Mouse (Mus musculus) CD8-positive naive resting alpha-beta T cell, adult 2 months (primary cell): Measurements from ENCODE around the gene Hils1.
A peak's percentile ranks its signal among the peaks of the same experiment; 100 is the strongest.
"Not testable (repeated sequence)": the region's sequence is repeated elsewhere in the genome, so short reads cannot be mapped to it uniquely, and the experiment has no call there.

Experiments used
- DNase-seq, 2 experiments: peaks; one replicate each; pipeline ENCODE4 v3.0.0; 2022; ENCODE audit warnings: low read depth in 2 of 2, low spot score in 2 of 2

The Hils1 gene

DNA sequence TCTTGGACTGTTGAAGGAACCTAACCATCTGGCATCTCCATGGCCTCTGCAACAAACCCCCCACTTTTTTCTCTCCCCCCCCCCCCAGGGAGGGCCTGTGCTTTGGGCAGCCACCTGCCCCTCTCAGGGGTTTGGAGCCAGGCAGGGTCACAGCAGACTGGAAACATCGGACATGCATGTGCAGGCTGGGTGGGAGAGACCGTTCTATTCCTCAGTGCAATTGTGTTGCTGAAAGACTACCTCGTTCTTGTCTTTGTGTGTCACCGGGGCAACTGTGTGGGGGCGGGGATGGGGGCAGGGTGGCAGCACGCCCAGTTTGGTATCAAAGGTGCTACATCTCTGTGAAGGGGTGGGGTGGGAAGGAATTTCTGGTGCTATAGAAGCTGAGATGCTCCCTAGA lies 15.2 kb upstream of the Hils1 start:
- DNase-seq: no peak

DNA sequence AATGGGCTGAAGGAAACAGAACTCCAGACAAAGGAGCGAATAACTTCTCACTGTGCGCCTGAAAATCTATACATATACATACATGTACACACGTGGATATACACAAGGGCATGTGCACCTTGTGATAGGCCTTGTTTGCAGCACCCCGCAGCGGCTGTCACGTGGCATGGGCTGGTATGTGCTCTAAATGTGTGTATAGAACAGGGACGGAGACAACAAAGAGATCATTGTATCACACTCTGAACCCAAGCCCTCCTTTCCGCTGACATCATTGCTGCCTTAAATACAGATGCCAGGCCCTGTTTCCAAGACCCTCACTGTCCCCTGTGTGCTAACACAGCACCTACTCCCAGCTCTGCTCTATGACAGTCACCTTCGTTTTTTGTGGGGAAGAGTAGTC lies 12.3 kb upstream of the Hils1 start:
- no peak for DNase-seq

DNA sequence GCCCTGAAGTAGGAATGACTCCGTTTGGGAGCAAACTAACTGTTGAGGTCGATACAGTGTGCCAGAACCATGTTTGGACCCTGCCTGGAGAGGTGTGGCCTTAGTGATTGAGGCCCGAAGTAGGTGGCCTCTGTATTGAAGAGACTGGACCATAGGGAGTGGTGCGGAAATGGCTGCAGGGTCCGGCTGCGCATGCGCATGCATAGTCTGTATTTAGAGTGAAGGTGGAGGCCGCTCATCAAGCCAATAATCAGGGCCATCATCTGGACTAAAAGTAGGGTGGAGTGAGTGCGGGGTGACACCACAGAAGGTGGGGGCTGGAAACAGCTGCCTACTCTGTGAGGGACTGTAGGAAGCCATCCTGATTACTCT lies 9.7 kb upstream of the Hils1 start:
- no peak for DNase-seq

DNA sequence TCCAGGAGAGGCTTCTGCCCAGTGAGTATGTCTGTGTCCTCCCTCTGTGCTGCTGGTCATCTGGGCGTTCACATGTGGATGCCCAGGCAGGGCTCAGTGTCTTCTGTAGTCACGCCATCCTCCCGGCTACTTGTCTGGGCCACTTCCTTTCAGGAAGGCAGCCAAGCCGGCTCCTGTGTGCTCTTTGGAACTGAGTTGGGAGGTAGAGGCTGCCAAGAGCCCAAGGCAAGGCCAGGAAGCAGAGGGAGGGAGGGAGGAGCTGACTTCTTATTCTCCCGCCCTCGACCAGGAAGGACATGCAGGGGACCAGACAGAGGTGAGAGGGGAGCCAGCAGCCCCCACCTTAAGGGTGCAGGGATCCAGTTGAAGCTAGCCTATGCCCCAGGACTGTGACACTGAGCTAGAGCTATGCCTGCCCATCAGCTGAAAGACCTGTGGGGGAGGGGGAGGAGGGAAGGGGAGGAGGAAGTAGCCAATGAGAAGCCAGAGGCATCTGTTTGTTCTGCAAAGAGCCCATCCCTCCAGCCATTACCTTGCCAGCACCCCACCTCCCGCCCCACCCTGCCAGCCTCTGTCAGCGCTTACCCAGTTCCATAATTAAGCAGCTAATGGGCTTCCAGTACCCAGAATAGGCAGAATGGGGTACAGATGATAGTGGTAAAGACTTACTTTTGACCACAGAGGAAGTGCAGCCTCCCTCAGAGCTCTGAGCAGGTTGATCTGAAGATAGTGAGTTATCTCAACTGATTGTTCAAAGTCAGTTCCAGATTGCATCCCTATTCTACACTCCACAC lies 9.1 kb upstream of the Hils1 start:
- no peak for DNase-seq

DNA sequence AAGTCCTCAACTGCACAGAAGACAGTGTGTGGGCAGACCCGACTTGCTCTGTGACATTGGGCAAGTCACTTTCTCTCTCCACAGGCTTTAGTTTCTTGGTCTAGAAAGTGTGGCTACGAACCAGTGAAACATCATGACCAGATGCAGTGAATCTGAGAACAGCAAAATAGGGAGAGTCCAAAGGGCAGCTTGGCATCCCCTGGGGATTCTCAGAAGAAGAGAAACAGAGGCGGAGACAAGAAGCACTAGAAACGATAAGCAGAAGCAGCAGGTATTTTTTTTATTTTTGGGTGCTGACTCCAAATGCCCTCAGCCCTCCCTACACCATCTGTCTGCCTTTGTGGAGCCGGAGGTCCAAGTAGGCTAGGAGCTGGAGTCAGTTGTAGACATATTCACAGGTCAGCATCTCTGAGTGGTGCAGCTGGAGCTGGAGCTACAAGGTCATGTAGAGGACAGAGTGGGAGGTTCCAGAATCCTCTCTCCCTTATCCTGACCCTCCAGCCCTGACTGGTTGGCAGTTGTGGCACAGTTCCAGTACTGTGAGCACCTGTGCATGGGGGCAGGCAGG lies 4.8 kb upstream of the Hils1 start:
- no peak for DNase-seq

DNA sequence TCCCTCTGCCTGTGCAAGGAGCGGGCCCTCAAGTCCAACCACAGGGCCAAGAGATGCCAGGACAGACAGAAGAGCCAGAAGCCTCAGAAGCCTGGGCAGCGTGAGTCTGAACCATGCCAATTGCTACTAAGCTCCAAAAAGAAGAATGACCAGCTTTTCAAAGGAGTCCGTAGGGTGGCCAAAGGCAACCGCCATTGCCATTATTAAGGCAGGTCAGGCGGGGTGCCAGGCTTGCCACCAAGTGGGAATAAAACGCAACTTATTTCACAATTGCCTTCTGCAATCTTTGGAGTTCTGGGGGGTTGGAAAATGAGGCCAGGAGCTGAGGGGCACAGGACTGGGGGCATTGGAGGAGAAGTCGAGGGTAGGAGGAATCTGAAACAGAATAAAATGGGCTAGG lies 794 bp downstream of the Hils1 start:
- no peak for DNase-seq

DNA sequence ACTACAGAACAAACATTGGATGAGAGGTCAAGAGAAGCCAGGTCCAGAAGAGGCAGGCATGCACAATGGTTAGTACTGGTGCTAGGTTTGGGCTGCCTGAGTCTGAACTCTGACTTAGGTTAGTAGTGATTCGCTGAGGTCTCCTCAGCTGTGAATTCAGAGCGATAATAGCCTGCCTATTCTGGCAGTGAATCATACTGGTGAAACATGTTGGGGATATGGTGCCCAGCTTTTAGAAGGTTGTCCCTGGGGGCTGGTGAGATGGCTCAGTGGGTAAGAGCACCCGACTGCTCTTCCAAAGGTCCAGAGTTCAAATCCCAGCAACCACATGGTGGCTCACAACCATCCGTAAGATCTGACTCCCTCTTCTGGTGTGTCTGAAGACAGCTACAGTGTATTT lies 2.3 kb downstream of the Hils1 start:
- not testable (repeated sequence) for DNase-seq

DNA sequence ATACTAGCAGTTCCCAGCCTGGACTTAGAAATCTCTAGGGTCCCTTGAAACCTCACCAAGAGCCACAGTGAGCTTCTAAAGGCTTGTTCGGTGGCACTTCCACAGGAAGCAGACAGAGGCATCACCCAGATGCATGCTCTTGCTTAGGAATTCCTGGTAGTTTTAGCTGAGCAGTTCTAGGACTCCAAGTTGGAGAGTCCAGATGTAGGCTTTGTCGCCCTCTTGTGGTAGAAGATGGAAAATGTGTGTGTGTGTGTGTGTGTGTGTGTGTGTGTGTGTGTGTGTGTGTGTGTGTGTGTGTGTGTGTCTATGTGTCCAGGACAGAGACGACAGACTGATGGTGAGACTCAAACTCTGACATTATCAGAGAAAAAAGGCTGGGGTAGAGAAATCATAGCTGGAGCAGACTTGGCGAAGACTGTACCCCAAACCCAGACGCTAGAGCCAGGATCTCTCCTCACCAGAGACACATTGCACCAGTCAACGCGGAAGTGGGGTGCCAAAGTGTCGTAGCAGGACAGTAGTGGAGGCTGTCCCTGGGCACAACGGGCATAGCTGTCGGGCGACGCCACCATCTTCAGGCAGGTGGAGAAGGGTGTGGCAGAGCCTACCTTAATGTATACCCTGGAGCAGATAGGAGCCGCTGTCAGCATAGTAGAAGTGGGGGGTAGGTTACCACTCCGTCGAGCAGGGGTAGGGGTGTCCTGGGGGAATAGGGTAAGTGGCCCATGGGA lies 3.0 kb downstream of the Hils1 start:
- DNase-seq: peak; percentile 59 to 60

DNA sequence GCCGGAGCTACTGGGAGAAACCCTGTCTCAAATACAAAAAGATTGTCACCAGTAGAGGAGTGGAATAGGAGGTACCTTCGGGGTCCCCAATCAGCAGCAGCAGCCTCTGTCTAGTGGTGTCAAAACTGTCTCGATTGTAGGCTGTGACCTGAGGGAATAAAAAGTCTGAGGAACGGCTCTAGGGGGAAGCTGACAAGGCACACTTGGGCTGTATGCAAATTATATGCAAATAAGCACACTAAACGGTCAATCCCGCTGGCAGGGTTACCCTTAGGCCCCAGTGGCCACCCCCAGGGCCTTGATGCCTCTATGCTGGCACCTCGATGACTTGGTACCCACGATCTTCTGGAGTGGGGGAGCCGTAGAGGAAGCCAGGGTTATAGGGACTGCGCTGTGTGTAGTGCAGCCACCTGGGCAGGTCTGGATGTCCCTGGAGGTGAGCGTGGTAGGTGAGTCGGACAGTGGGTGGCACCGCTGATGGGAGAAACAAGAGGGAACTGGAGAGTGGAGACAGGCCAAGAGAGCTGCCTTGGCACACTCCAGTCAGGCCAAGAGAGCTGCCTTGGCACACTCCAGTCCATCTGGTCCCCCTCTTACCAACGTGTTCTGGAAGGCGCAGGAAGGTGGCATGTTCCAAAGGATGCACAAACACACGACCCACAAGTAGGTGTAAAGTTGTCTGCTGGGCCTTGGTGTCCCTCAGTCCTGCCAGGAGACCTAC lies 4.7 kb downstream of the Hils1 start:
- DNase-seq: no peak

DNA sequence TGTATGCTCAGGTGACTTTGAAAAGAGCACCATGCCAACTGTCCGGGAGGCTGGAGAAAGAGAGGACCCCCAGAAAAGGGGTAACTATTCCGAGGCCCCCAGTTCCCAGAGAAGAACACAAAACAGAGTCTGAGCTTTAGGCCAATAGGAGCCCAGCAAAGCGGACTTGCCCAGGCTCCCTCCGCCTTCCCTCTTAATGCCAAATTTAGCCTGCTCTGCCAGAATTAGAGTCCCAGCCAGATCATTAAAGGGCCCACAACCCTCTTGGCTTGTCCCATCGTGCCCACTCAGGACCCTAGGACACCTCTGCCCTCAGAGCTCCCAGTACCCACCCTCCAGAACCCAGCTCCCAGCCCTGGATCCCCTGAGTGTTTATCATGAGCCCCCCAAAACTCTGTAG lies 5.5 kb downstream of the Hils1 start:
- no peak for DNase-seq

DNA sequence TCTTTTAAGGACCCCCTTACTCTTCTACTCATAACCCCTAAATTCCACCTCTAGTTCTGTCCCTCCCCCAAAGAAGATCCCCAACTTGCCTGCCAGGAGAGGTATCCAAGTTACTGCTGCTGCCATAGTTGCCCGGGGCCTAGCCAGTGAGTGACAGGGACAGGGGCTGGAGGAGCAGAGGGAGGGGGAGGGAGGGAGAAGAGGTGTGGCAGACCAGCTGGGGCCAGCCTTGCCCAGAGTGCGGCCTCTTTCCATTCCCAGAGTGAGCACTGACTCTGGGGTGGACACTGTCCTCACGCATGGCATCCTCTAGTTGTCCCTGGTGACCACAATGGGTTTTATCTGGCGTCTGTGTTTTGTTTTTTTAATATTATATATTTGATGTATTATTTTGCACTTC lies 5.9 kb downstream of the Hils1 start:
- DNase-seq: no peak

DNA sequence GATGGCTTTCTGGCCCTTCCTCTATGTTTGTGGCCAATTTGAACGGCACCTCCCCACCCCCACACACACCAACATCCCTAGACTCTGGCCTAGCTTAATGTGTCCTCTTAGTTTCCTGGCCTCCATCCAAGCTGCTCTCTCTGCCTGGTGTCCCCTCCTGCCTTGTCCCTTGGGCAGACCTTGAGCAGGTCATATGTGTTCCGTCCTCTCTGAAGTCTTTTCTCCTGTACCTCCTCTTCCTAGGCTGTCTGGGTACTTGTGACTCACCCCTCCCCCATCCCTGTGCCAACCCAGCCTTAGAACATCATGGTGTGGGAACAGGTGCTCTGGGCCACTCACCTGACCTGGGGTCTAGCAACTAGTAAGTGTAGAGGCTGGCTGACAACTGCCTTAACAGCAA lies 7.6 kb downstream of the Hils1 start:
- no peak for DNase-seq

DNA sequence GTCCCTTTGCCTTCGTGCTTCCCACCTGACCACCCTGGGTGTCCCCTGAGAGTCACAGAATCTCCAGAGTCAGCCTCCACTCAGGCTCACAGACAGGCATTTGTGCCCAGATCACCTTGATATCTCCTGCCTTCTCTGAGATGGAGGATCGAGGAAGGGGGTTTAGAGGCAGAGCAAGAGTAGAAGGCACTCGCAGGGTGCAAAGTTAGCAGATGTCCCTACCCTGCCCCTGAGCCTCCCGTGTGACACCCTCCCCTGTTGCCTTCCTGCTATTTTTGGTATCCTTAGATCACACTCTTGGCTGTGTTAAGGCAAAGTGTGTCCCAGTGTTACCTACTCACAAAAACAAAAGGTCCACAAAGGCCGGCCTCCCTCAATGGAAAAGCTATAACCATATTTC lies 8.8 kb downstream of the Hils1 start, which contains the start of gene Sgca:
TSS of gene Sgca (minus strand) at position 129 of the 400 bp plus-strand sequence.
- DNase-seq: no peak

DNA sequence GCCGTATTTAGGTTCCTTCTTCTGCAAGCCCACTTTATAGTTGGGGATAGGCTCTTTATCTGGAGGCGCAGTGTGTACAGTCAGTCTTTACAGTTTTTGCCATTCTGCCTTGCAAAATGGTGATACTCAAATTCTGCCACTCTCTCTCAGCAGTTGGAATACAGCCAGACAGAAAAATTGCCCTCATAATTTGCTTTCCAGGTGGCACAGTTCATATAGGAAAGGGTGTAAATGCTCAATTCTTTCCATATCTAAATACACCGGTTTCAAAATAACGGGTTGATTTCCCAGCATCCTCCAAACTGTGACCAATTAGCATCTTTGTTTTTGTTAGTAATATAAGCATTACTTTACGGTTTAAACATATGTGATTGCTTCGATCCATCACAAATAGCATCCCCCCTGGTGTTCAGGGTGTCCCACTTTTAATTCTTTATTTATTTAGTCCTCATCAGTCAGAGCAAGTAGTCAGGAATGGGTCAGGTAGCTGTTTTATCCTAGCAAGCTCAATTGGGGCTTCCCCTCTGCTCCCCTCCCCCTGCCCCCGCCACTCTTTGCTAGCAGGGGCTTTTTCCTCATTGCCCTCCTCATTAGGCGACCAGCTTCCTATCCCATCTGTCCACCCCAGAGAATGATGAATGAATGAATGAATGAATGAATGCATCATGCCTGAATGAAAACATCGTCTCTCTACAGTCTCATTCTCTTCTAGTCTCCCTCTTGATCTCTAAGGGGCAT lies 11.0 kb downstream of the Hils1 start:
- DNase-seq: no peak

DNA sequence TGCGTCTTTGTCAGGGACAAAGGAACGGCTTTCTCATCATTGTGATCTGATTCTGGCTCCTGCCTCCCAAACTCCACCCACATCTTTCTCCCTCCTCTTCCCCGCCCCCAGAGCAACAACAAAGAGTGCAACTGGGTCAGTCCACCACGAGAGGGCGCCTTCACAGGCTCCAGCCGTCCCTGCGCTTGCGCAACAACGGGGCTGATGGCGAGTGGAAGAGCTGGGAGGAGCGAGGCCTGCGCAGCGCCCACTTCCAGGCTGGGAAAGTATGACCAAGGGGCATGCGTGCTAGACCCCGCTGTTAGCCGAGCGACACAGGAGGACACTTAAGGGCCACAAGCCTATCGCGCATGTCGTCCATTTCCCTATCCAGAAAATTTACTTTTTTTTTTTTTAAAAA lies 11.6 kb downstream of the Hils1 start:
- peak; percentile 92 to 93 for DNase-seq

DNA sequence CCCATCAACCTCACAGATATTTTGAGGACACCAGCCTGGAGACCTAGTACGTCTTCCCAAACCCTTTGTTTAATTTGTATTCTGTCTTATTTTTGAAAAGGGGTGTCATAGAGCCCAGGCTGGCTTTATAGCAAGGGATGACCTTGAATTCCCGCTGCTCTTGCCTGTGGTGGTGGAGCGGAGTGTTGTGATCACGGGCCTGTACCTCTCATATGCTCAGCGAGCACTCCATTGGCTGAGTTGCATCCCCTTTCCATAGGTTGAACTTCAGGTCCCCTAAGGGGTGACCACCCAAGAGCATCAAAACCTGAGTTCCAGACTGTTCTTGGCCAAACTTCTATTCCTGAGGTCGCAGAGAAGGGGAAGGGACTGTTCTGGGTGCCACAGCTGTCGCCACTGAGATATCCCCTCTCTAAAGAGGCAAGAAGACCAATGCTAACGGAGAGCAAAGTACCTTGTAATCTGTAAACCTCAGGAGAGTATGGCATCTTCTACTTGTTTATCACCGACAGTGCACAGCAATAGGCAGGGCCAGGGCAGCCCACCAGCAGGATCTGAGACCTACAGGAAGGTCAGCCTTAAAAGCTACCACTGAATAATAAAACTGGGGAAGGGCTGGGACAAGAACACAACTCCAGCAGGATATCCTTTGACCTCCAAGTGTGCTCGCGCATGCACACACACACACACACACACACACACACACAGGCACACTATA lies 12.2 kb downstream of the Hils1 start:
- DNase-seq: no peak

DNA sequence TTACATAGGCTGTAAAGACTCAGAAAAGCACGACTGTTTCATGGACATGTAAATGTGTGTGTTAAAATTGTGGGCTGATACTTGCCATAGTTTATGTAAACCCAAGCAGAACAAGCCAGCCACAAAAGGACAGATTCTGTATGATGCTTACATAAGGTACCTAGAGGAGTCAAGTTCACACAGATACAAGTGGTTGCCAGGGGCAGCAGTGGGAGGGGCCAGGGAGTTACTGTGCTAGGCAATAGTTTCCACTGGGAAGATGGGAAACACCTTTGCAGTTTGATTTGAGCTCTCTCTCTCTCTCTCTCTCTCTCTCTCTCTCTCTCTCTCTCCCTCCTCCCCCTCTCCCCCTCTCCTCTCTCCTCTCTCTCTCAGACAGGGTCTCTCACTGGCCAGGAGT lies 17.7 kb downstream of the Hils1 start:
- DNase-seq: no peak

DNA sequence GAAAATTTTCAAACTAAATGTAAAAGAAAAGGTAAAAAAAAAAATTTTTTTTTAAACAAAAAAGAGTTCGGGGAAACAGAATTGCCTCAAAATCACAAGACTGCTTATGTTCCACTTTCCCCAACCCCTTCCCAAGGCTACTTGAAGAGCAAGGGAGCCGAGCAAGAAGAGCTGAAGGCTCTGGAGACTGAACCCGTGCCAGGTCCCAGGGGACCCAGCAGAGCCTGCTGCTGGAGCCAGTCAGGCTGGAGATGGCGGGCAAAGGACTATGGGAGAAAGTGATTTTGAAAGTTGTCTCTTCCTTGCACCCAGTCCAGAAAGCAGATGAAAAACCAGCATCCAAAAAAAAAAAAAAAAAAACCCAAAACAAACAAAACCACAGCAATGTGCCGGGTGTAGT lies 18.4 kb downstream of the Hils1 start:
- no peak for DNase-seq

DNA sequence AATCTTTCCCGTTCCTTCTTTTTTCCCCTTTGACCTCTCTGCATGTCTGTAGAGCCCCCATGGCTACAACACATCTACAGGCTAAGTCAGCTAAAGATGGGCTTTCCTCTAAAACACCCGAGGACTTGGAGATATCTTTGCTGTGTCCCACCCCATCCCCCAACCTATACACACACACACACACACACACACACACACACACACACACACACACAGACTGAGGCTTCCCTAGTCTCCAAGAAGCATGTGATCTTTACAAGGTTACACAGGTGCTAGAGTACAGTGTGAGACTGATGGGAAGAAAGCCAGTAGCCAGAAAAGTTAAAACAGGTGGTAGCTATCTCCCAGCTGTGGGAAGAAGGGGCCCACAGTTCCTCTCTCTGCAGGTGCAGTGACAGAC lies 19.0 kb downstream of the Hils1 start:
- no peak for DNase-seq

DNA sequence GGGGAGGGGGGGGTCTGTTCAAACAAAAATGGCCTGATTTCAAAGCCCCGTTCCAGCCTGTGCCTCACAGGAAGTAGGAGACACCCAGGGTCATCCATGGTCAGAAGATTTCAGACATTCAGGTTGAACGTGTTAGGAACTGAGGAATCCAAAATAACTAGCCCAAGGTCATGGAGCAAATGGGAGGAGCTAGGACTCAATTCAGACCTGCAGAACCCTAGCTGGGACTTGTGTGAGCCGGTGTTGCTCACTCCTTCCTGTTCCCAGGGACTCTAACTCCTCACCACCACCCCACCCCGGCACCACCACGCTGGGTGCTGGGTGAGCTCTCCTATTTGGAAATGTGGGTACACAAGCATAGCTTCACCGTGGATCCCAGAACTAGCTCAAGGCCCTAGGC lies 19.9 kb downstream of the Hils1 start:
- no peak for DNase-seq
